Comparison of ENCODE assay signal across 23 mouse cellular contexts in the genomic region with DNA sequence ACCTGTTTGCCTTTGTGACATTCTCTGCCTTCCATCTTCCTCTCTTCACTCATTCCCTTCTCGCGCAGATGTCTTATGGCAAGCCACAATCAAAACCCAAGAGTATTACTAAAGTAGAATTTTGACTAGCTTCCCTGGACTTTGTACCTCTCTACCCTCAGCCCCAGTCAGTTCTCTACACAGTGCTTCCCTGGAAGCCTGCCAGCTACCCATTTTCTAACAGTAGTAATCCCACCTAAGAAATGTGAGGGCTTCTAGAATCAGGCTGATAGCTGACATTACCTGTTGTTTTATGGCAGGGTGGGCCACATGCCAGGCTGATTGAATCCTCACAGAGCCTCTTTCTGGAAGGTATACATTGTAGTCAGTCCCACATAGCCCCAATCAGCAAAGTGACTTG. TPM values are rescaled to one million over a fixed set of nuclear protein-coding genes. Genes with fewer than 3 reads are reported as not detected.
DNase-seq lines count a peak whose midpoint lies in the region; ATAC-seq and TF ChIP-seq lines count a peak whose summit lies in the region.
"Had no signal": no experiment of that assay in that cellular context is flagged by ENCODE, and none has a peak within 500 bp of the region (broad histone marks: within the 10 kb centered on the region; RNA-seq: fewer than 3 reads in every experiment).

No protein-coding gene starts in this region.

- DNase-seq in kidney, adult 9 months = peak; percentile 35
- peak; percentile 11 for DNase-seq in yolk sac, embryonic 10.5 days (ENCODE audit: low spot score)
- DNase-seq in right cerebral cortex, adult 2 months (ENCODE audit: low spot score in 2 of 2) = no peak
- DNase-seq: adrenal gland, adult 8-10 months; adrenal gland, postnatal 25 days; cerebellum, adult 18-20 months; cerebellum, adult 9-10 months; cerebellum, postnatal 14 days; gastrocnemius, postnatal 10 days; gastrocnemius, postnatal 36 days; heart, adult 2 months; heart, postnatal 14 days; heart, postnatal 4 days had no signal

- H3K36me3 ChIP-seq in intestine, embryonic 15.5 days = no peaks in the 10 kb centered on the region; the same call in 1 of the 2 replicates
- H3K36me3 ChIP-seq in intestine, postnatal 0 days (ENCODE audit: control insufficient read depth, insufficient read depth) = peaks cover 15% of the 10 kb centered on the region
- peaks cover 43% of the 10 kb centered on the region for H3K36me3 ChIP-seq in kidney, embryonic 16.5 days (ENCODE audit: insufficient read depth, low read length)
- H3K36me3 ChIP-seq in intestine, embryonic 16.5 days (ENCODE audit: control insufficient read depth, insufficient read depth, low read length) = no peaks in the 10 kb centered on the region

- no peaks in the 10 kb centered on the region for H3K27me3 ChIP-seq in intestine, embryonic 15.5 days (replicated peaks)
- H3K27me3 ChIP-seq in intestine, postnatal 0 days (replicated peaks; ENCODE audit: control insufficient read depth, insufficient read depth, low read length) = no peaks in the 10 kb centered on the region
- no peaks in the 10 kb centered on the region for H3K27me3 ChIP-seq in kidney, embryonic 16.5 days (ENCODE audit: insufficient read depth, low read length)
- no peaks in the 10 kb centered on the region for H3K27me3 ChIP-seq in intestine, embryonic 16.5 days (replicated peaks; ENCODE audit: control insufficient read depth, insufficient read depth, low read length)
- H3K27me3 ChIP-seq: forebrain, embryonic 13.5 days; heart, embryonic 13.5 days had no signal

- ATAC-seq in intestine, embryonic 15.5 days = peak; percentile 63
- no peak for ATAC-seq in intestine, postnatal 0 days
- no peak for ATAC-seq in kidney, embryonic 16.5 days (ENCODE audit: low FRiP score, low TSS enrichment)
- 0 out of 2 replicates have a peak, but pooled peaks have one; percentile 50 for ATAC-seq in intestine, embryonic 16.5 days
- ATAC-seq: activated CD4-positive, CD25-positive, alpha-beta regulatory T cell, adult 4 months; forebrain, embryonic 13.5 days; forebrain, embryonic 16.5 days had no signal

- 94% methylated on average over 2 of the region's 2 CpGs for WGBS in intestine, embryonic 15.5 days
- WGBS in intestine, postnatal 0 days = 84% methylated on average over 2 of the region's 2 CpGs
- 89% methylated on average over 2 of the region's 2 CpGs for WGBS in kidney, embryonic 16.5 days
- WGBS in intestine, embryonic 16.5 days = 86% methylated on average over 2 of the region's 2 CpGs

- no peak for TF ChIP-seq CTCF in intestine, postnatal 0 days (IDR thresholded peaks at IDR 0.05; ENCODE audit: low read depth)

- H3K9me3 ChIP-seq in intestine, embryonic 15.5 days = no peaks in the 10 kb centered on the region
- H3K9me3 ChIP-seq in intestine, postnatal 0 days (ENCODE audit: control insufficient read depth) = no peaks in the 10 kb centered on the region
- no peaks in the 10 kb centered on the region for H3K9me3 ChIP-seq in kidney, embryonic 16.5 days (ENCODE audit: low read length)
- H3K9me3 ChIP-seq in intestine, embryonic 16.5 days (ENCODE audit: control insufficient read depth, low read length) = no peaks in the 10 kb centered on the region
- H3K9me3 ChIP-seq: forebrain, embryonic 10.5 days; forebrain, embryonic 13.5 days; heart, embryonic 10.5 days; heart, embryonic 13.5 days had no signal

- no peak overlapping the region for H3K4me3 ChIP-seq in intestine, embryonic 15.5 days (replicated peaks)
- H3K4me3 ChIP-seq in intestine, postnatal 0 days (ENCODE audit: low read depth, low read length) = no peak overlapping the region
- H3K4me3 ChIP-seq in kidney, embryonic 16.5 days (ENCODE audit: low read length) = no peak overlapping the region
- no peak overlapping the region for H3K4me3 ChIP-seq in intestine, embryonic 16.5 days (ENCODE audit: low read length)
- H3K4me3 ChIP-seq: forebrain, embryonic 10.5 days; forebrain, embryonic 13.5 days; heart, adult 2 months; heart, embryonic 10.5 days; heart, embryonic 13.5 days had no signal

- H3K4me1 ChIP-seq in intestine, embryonic 15.5 days (replicated peaks) = no peaks in the 10 kb centered on the region
- no peaks in the 10 kb centered on the region for H3K4me1 ChIP-seq in intestine, postnatal 0 days (replicated peaks; ENCODE audit: control insufficient read depth, insufficient read depth, low read length)
- no peaks in the 10 kb centered on the region for H3K4me1 ChIP-seq in kidney, embryonic 16.5 days (ENCODE audit: insufficient read depth, low read length)
- no peaks in the 10 kb centered on the region for H3K4me1 ChIP-seq in intestine, embryonic 16.5 days (ENCODE audit: control insufficient read depth, insufficient read depth, low read length)
- H3K4me1 ChIP-seq: forebrain, embryonic 10.5 days; forebrain, embryonic 13.5 days; heart, embryonic 10.5 days had no signal

- H3K4me2 ChIP-seq in intestine, embryonic 15.5 days (replicated peaks) = no peak overlapping the region
- H3K4me2 ChIP-seq in intestine, postnatal 0 days (replicated peaks; ENCODE audit: low read depth) = no peak overlapping the region
- no peak overlapping the region for H3K4me2 ChIP-seq in kidney, embryonic 16.5 days (replicated peaks; ENCODE audit: low read depth, low read length)
- H3K4me2 ChIP-seq in intestine, embryonic 16.5 days (ENCODE audit: low read depth, low read length) = no peak overlapping the region
- H3K4me2 ChIP-seq: forebrain, embryonic 13.5 days; heart, embryonic 13.5 days had no signal

- H3K9ac ChIP-seq in intestine, embryonic 15.5 days = no peak overlapping the region
- no peak overlapping the region for H3K9ac ChIP-seq in intestine, postnatal 0 days (ENCODE audit: low read depth, low read length)
- H3K9ac ChIP-seq in kidney, embryonic 16.5 days (replicated peaks; ENCODE audit: low read length) = no peak overlapping the region
- H3K9ac ChIP-seq in intestine, embryonic 16.5 days (ENCODE audit: low read depth, low read length) = no peak overlapping the region
- H3K9ac ChIP-seq: forebrain, embryonic 13.5 days; heart, embryonic 13.5 days had no signal

- no peak overlapping the region for H3K27ac ChIP-seq in intestine, embryonic 15.5 days
- H3K27ac ChIP-seq in intestine, postnatal 0 days (ENCODE audit: low read depth, low read length) = no peak overlapping the region
- H3K27ac ChIP-seq in kidney, embryonic 16.5 days (ENCODE audit: low read length) = no peak overlapping the region
- no peak overlapping the region for H3K27ac ChIP-seq in intestine, embryonic 16.5 days (ENCODE audit: low read length)
- H3K27ac ChIP-seq: forebrain, embryonic 10.5 days; forebrain, embryonic 13.5 days; heart, adult 2 months; heart, embryonic 10.5 days; heart, embryonic 13.5 days had no signal

RNA-seq across cellular contexts. Expression of a gene that starts 20.0 kb away (rescaled TPM):
- polyA plus RNA-seq in intestine, embryonic 15.5 days (2015; fragmentation: Nextera tagmentation; extraction: Ambion mirVana) = 176 and 185 TPM in 2 replicates
- 77.1 and 79.7 TPM in 2 replicates for polyA plus RNA-seq in intestine, postnatal 0 days (2015; fragmentation: Nextera tagmentation; extraction: Ambion mirVana)
- 231 and 236 TPM in 2 replicates for polyA plus RNA-seq in kidney, embryonic 16.5 days (2015; fragmentation: Nextera tagmentation; extraction: Ambion mirVana)
- 185 and 187 TPM in 2 replicates for polyA plus RNA-seq in intestine, embryonic 16.5 days (2015; fragmentation: Nextera tagmentation; extraction: Ambion mirVana)

RNA-seq across cellular contexts. Expression of a gene that starts 20.7 kb away (rescaled TPM):
- polyA plus RNA-seq in intestine, embryonic 15.5 days (2015; fragmentation: Nextera tagmentation; extraction: Ambion mirVana) = 251 and 275 TPM in 2 replicates
- polyA plus RNA-seq in intestine, postnatal 0 days (2015; fragmentation: Nextera tagmentation; extraction: Ambion mirVana) = 327 and 339 TPM in 2 replicates
- polyA plus RNA-seq in kidney, embryonic 16.5 days (2015; fragmentation: Nextera tagmentation; extraction: Ambion mirVana) = 238 and 255 TPM in 2 replicates
- polyA plus RNA-seq in intestine, embryonic 16.5 days (2015; fragmentation: Nextera tagmentation; extraction: Ambion mirVana) = 269 and 279 TPM in 2 replicates

RNA-seq across cellular contexts. Expression of a gene that starts 20.8 kb away (rescaled TPM):
- 52.7 and 57.8 TPM in 2 replicates for polyA plus RNA-seq in intestine, embryonic 15.5 days (2015; fragmentation: Nextera tagmentation; extraction: Ambion mirVana)
- 15.8 and 16.3 TPM in 2 replicates for polyA plus RNA-seq in intestine, postnatal 0 days (2015; fragmentation: Nextera tagmentation; extraction: Ambion mirVana)
- 80.9 and 82.4 TPM in 2 replicates for polyA plus RNA-seq in kidney, embryonic 16.5 days (2015; fragmentation: Nextera tagmentation; extraction: Ambion mirVana)
- 55.1 and 55.3 TPM in 2 replicates for polyA plus RNA-seq in intestine, embryonic 16.5 days (2015; fragmentation: Nextera tagmentation; extraction: Ambion mirVana)

RNA-seq across cellular contexts. Expression of a gene that starts 49.6 kb away (rescaled TPM):
- 102 and 104 TPM in 2 replicates for polyA plus RNA-seq in intestine, embryonic 15.5 days (2015; fragmentation: Nextera tagmentation; extraction: Ambion mirVana)
- polyA plus RNA-seq in intestine, postnatal 0 days (2015; fragmentation: Nextera tagmentation; extraction: Ambion mirVana) = 50.0 and 51.6 TPM in 2 replicates
- 101 and 110 TPM in 2 replicates for polyA plus RNA-seq in kidney, embryonic 16.5 days (2015; fragmentation: Nextera tagmentation; extraction: Ambion mirVana)
- polyA plus RNA-seq in intestine, embryonic 16.5 days (2015; fragmentation: Nextera tagmentation; extraction: Ambion mirVana) = 83.0 and 89.0 TPM in 2 replicates

Comparison
In these comparisons a context has a peak if more than half of its experiments do, and no peak if none do; other contexts are left out.
1. ATAC-seq: peak in intestine, embryonic 15.5 days (single experiment) and intestine, embryonic 16.5 days (single experiment); none in intestine, postnatal 0 days (single experiment) and kidney, embryonic 16.5 days (single experiment).
2. DNase-seq: peak in kidney, adult 9 months (single experiment) and yolk sac, embryonic 10.5 days (single experiment); none in right cerebral cortex, adult 2 months (0 of 2).